Mouse (Mus musculus): ENCODE measurements around the gene Asns.

Gene Asns

DNA sequence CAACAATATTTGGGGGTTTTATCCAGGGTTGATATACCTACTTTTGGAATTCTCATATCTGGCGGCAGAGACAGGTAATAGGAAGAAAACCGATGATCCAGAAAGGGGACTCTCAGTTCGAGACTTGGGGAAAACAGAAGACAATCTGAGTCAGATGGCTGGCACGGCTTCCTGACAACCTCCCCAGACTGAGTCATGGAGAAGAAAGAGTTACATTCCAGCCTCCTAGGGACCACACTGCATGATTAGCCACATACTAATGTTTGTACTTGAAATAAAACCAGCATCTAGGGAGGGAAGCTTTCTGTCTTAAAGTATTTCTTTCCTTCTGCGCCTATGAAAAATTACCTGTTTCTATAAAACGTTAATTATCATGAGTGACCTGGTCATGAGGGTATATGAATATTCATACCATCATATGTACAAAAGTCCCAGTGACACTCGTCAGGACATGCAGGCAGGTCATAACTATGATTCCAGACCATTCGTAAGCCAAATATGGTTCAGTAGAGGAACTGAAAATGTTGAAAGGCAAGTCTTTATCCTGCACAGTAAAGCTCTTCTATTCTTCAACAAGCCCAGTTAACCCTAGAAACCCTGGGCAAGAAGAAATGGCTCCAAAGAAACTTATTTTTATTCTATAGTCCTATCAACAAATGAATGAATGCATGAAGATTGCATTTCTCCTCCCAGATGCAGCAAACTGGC, 16.7 kb downstream of the Asns start:
- in situ Hi-C loops (cut with MseI, MboI) = no loop called here

DNA sequence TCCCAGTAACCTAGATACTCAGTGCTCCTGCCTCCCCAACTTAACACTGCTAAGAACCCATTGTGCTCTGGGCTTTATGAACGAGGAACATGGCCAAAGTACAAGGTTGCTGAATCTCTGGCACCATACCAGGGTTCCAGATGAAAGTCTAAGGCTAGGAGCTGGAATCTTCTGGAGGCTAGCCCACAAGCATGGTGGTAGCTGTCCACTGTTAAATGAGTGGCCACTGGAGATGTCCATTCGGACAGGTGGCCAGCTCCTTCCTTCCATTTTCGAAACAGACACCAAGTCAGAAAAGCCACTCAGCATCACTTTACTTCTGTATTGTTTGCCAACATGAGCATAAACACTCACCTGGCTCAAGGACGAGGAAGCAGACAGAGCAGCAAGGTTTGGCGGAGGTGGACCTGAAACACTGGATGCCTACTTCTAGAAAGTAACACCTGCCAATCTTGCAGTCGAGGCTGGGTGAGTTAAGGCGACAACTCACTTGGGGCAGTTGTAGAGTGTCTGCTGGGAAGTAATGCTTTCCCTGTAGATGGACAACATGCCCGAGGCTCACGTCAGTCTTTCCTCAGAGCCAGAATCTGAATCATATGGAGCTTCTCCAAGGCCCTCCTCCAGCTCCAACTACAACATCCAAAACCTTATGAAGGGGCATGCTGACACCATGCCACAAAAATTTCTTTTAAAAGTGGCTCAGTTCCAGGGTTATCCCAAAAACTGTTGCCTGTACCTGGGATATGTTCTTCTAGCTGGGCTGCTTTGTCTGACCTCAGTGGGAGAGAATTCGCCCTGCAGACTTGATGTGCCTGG, 20.4 kb downstream of the Asns start:
- in situ Hi-C loops (cut with MseI, MboI) = loop anchor here in 1 of 2 experiments (25.0 kb wide), 1 partner anchor 660 kb away; no protein-coding TSS in a partner anchor

DNA sequence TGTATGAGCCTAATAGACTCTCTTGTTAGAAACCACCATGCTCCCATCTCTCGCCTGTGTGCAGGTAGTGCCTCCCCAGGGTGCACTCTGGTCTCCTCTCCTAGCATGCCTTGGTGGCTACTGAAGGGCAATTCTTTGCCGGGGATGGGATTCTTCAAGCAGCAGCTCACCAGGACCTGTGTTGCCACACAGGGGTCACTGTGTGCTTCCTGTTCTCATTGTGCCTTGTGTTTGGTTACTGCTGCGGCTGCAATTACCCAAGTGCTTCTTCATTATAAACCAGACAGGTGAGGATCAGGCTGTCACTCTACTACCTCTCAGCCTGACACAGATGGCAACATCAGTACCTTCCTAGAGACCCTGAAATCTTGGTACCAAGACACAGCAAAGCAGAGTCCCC, 21.6 kb downstream of the Asns start:
- in situ Hi-C loops (cut with MseI, MboI) = loop anchor here in 1 of 2 experiments (25.0 kb wide), 1 partner anchor 659 kb away; no protein-coding TSS in a partner anchor

DNA sequence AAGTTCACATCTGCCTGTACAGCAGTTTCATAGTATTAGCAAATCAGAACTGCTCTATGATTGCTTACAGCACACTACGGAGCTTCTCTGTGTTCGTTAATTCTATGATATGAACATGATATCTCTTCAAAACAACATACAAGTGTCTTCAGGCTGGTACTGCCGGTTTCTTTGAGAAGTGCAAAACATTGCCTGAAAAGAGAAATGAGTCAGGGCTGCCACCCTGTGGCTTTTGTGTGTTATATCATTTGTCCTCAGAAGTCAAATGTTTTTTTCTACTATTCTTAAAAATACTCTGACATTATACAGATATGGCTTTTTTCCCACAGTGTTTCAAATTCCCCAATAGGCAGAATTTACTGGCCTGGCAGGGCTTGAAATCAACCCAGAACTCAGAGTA, 22.5 kb downstream of the Asns start:
- in situ Hi-C loops (cut with MseI, MboI) = loop anchor here in 1 of 2 experiments (25.0 kb wide), 1 partner anchor 658 kb away; no protein-coding TSS in a partner anchor

DNA sequence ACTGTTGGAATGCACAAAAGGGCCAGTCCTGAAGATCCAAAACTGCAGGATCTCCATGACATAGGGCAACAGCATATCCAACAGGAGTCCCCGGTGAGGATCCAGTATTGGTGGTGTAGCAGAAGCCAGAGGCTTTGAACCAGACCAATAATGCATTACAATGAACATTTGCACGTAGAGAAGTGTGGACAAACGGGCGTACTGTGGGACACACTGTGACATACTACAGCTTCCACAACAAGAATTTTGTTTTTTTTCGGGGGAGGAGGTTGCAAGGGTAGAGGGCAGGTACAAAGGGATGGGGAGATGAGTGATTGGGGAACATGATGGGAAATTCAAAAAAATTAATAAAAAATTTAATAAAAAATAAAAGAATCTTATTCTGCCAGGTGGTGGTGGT, 23.3 kb downstream of the Asns start:
- in situ Hi-C loops (cut with MseI, MboI) = loop anchor here in 1 of 2 experiments (25.0 kb wide), 1 partner anchor 657 kb away; no protein-coding TSS in a partner anchor

DNA sequence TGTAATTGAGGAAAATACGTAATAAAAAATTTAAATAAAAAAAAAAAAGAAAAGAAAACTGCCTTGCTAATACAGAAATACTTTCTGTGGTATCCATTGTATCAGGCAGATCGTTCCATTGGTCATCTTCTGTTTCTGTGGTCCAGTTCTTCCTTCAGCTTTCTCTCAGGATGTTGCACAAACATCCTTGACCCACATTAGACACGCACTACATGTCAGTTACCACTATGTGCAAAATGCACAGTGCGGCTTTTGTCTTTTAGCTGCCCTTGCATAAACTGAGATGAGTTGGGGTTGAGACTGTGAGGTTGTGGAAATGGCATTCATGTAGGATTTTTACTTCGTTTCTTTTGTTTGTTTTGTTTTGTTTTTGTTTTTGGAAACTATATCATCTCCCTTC, 24.7 kb downstream of the Asns start:
- in situ Hi-C loops (cut with MseI, MboI) = loop anchor here in 1 of 2 experiments (25.0 kb wide), 1 partner anchor 656 kb away; no protein-coding TSS in a partner anchor

DNA sequence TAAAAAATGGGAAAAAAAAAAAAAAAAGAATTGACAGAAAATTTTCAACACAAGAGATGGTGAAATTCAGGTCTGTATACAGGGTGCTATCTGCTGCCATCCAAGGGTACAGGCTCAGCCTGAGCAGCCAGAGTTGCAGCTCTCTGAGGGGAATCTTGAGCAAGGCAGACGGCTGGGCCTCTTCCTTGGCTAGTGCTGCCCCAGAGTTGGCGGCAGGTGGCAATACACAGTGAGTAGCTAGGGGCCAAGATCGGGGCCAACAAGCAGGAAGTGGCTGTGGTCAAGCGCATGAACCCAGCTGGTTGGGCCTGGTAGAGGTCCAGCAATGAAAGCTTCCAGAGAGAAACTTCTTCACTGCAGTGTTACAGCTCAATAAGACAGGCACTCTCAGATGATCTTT, 27.2 kb downstream of the Asns start:
- in situ Hi-C loops (cut with MseI, MboI) = loop anchor here in 1 of 2 experiments (25.0 kb wide), 1 partner anchor 654 kb away; no protein-coding TSS in a partner anchor

DNA sequence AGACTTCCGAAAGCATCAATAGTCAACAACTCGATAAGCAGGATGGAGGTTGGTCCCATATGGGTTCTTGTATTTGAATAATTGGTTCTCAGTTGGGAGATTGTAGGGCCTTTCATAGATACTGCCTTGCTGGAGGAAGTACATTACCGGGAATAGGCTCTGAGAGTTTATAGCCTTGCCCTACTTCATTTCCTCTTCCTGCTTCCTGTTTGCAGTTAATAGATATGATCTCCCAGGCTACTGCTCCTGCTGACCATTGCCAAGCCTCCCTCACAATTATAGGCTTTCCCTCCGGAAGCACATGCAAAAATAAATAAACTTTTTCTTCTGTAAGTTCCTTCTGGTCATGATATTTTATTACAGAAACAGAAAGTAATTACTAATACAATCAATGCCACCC, 31.6 kb downstream of the Asns start:
- in situ Hi-C loops (cut with MseI, MboI) = loop anchor here in 1 of 2 experiments (25.0 kb wide), 1 partner anchor 649 kb away; no protein-coding TSS in a partner anchor

DNA sequence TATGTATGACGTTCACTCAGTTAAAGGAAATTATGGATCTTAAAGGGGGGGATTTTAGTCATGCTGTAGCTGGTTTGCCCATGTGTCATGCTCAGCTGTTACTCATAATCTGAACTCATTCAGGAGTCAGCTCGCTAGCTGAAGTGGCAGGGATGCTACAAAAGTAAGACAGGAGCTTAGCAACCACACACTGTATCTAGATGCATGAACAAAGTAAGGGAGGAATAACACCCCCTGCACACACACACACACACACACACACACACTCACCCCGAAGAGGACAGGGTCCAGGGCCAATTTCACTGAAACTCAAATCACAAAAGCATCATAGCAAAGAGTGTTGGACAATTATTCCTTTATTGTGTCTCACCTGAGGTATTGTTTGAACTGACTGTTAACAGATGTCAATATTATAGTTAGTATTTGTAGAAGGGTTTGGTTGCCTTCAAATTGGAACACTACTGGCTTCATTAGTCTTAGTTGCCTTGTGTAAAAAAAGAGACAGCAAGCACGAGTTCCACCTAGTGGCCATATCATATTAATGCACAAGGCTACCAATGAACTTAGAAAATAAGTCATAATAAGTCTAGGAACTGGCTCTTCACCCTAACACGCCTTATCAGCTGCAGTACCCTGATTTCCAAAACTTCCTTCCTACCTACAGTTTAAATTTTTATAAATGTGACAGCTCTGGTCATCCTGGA, 32.5 kb downstream of the Asns start:
- in situ Hi-C loops (cut with MseI, MboI) = loop anchor here in 1 of 2 experiments (25.0 kb wide), 1 partner anchor 648 kb away; no protein-coding TSS in a partner anchor

DNA sequence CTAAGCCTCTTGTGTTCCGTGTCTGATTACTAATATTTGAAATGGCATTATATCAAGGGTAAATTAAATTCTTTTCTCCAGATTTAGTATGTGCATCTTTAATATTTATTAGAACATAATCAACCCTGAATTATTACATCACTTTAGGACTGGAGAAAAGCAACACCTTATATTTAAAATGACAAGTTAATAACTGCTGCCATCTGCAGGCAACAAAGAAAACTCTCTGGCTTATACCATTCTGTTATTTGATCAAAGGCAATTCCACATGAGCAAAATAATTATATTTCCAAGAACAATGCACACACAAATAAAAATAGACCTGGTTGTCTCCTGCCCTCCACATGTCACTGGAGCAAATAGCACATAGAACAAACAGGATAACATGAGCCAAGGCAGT, 36.5 kb downstream of the Asns start:
- in situ Hi-C loops (cut with MseI, MboI) = loop anchor here (10.0 to 25.0 kb wide), 2 partner anchors 644 to 652 kb away; no protein-coding TSS in a partner anchor

DNA sequence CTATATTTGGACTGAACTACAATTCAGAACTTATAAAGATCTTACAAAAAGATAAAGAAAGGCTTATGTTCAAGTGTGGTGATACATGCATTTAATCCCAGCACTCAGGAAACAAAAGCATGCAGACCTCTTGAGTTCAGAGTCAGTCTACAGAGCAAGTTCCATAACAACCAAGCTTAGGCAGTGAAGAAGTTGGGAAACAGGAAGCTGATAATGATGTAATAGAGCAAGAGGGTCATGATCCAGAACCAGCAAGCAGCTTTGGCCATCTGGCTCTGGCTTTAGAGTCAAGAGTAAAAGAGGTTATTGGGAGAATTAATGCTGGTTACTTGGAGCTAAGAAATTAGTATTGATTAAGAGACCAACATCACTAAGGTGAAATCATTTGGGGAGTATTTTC, 44.6 kb downstream of the Asns start:
- in situ Hi-C loops (cut with MseI, MboI) = no loop called here

Measured in mouse trophoblast stem cell (cell line).